Mouse (Mus musculus) small intestine, adult 2 months (tissue): ENCODE results near the gene Prkg1. TPM values are rescaled to one million over a fixed set of nuclear protein-coding genes. Genes with fewer than 3 reads are reported as not detected.

Experiments used
- H3K27ac ChIP-seq: fragments of 200-500 bp; 2 replicates; pipeline ENCODE4 v1.5.1; 2012; ENCODE audit warnings: low read depth, low read length, control low read depth, inconsistent platforms; ENCODE audit not compliant: insufficient read depth
- H3K27me3 ChIP-seq: fragments of 200-500 bp; 2 replicates; pipeline ENCODE4 v1.6.1; 2012; ENCODE audit warnings: mild to moderate bottlenecking, moderate library complexity, low read length, inconsistent platforms; ENCODE audit not compliant: control insufficient read depth, insufficient read depth
- H3K36me3 ChIP-seq: fragments of 200-500 bp; 2 replicates; pipeline ENCODE4 v1.6.1; 2012; ENCODE audit warnings: mild to moderate bottlenecking, low read length, control low read depth, inconsistent platforms; ENCODE audit not compliant: control insufficient read depth, insufficient read depth
- H3K4me1 ChIP-seq: fragments of 200-500 bp; 2 replicates; pipeline ENCODE4 v1.6.1; 2012; ENCODE audit warnings: low read length, inconsistent platforms, mixed read lengths; ENCODE audit not compliant: control insufficient read depth, insufficient read depth, insufficient read length
- H3K4me3 ChIP-seq: fragments of 200-500 bp; 2 replicates; pipeline ENCODE4 v1.5.1; 2012; ENCODE audit warnings: low read depth, mild to moderate bottlenecking, control low read depth, inconsistent platforms, low read length, moderate library complexity
- CTCF ChIP-seq: fragments of 200-500 bp; IDR thresholded peaks from 2 replicates; pipeline ENCODE4 v1.5.1; 2012; ENCODE audit warnings: low read depth, mild to moderate bottlenecking, control low read depth, inconsistent platforms, low read length, moderate library complexity, mixed read lengths; ENCODE audit not compliant: insufficient replicate concordance, insufficient read length; ENCODE audit errors: extremely low read depth
- POLR2A ChIP-seq: fragments of 200-500 bp; IDR thresholded peaks from 2 replicates; pipeline ENCODE4 v1.6.1; 2012; ENCODE audit warnings: low read depth, mild to moderate bottlenecking, control low read depth, inconsistent platforms, low read length, moderate library complexity
- WGBS: fragments of 180-500 bp; shearing (Covaris S2); methylation state at CpG from one replicate; pipeline ENCODE4 v1.1.7; 2018; 5-methylcytosine and 5-hydroxymethylcytosine counted together
- polyA plus RNA-seq: library from polyadenylated mRNA; depleted of rRNA; stranded (reverse); fragments of >200 nt; gene quantifications from 2 replicates; pipeline ENCODE4 v1.2.3, GENCODE M21; 2012

Gene Prkg1
- polyA plus RNA-seq, 1 experiment = 1.0 TPM

DNA sequence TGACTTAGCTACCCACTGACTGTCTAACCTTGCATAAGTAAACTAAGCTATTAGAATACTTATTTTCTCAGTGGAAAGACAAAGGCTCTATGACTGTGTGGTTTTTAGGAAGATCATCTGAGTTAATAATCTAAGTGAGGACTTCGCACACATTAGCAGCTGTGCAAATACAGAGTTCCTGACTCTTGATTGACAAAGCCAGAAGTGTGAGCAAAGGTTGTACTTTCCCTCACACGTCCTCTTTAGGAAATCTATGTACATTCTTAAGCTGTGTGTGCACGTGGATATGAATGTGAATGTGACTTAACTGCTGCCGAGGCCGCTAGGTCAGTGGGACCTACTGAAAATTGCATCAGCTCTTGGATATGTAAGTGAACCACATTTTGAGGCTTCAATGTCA, 738.0 kb downstream of the Prkg1 start:
- TF ChIP-seq POLR2A = no peak
- TF ChIP-seq CTCF = no peak
- H3K27me3 ChIP-seq = no peaks in the 10 kb centered on the region
- 35% methylated on average over 5 of the region's 5 CpGs for WGBS
- no peaks in the 10 kb centered on the region for H3K4me1 ChIP-seq
- H3K4me3 ChIP-seq = no peak overlapping the region
- no peaks in the 10 kb centered on the region for H3K36me3 ChIP-seq
- no peak overlapping the region for H3K27ac ChIP-seq

DNA sequence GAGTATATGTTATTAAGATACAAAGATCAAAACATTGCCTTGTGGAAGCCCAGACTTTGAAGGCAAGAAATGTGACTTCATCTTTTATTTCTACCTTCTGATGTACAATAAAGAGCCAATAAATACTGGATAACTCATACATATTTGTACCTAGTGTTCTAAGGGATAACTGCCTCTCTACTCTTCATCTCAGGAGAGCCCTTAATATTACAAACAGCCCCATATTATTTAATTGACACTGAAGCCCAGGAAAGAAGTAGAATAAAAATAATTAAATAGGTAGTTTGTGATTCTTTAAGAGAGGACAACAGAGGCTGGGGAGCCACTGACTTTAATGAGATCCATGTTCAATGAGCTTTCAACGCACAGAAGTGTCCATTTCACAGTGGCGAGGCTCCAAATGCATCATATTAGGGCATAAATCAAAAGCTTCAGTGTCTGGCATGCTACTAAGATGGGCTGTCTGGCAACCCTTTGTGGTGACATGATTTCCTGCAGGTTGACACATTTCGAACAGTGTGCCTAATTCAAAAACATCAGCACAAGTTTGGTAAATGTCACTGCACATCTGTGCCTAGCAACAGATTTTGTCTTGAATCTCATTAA, 753.2 kb downstream of the Prkg1 start:
- TF ChIP-seq POLR2A (no peak), CTCF (no peak)
- Histone ChIP-seq H3K27me3 (no peaks in the 10 kb centered on the region), H3K4me3 (no peak overlapping the region), H3K27ac (no peak overlapping the region), H3K36me3 (no peaks in the 10 kb centered on the region), H3K4me1 (no peaks in the 10 kb centered on the region)
- WGBS = 76% methylated on average over 3 of the region's 3 CpGs

DNA sequence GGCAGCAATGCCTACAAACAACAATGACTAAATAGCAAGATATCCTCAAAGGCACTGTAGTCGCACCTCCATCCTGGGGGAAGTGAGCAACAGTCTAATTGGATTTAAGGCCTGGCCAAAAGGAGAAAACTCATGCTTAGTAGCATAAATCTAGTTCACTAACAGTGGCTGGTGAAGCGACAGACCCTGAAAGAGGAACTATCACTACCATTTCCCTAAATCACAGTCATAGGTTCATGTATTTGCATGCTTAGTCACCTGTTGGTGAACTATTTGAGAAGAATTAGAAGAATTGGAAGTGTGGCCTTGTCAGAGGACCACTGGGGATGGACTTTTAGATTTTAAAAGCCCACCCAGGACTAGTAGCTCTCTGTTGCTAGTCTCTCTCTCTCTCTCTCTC, 766.3 kb downstream of the Prkg1 start:
- Histone ChIP-seq H3K4me1 (no peaks in the 10 kb centered on the region), H3K27ac (no peak overlapping the region), H3K36me3 (no peaks in the 10 kb centered on the region), H3K27me3 (no peaks in the 10 kb centered on the region), H3K4me3 (no peak overlapping the region)
- WGBS = 85% methylated on average over 2 of the region's 2 CpGs
- TF ChIP-seq POLR2A = no peak
- TF ChIP-seq CTCF = no peak

DNA sequence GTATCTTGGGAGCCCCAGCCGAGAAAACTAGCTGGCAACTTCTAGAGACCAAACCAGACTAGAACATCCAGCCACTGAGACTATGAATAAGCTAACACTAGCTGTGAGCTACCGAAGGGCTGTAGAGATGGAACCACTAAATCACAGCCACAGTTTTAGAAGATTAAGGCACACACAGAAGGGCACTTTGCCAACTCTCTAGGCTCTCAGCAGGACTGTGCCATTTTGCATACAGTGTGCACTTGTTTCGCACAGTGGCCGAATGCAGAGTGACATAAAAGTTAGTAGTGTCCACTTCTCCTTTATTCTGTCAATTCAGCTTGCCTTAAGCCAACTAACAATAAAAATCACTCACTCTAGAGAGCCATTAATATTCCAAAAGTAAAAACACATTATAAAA, 774.4 kb downstream of the Prkg1 start:
- Histone ChIP-seq H3K27me3 (no peaks in the 10 kb centered on the region), H3K27ac (no peak overlapping the region), H3K36me3 (no peaks in the 10 kb centered on the region), H3K4me1 (no peaks in the 10 kb centered on the region), H3K4me3 (no peak overlapping the region)
- 82% methylated on average over 4 of the region's 4 CpGs for WGBS
- no peak for TF ChIP-seq CTCF
- TF ChIP-seq POLR2A = no peak

DNA sequence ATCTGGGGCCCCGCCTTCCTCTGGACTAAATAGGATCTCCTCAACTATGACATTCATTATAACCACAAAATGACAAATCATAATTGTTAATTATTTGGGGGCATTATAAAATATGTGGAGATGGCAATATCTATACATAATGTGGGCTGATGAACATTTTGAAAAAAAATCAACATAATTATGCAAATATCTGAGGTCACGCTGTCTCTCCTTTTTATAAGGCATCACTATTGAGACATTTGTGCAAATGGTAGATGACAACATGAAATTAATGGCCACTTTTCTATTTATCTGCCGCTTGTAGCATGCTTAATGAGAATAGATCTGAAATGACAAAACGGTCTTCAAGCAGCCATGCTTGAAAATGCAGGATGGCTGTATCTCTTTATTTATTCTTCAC, 782.4 kb downstream of the Prkg1 start:
- Histone ChIP-seq H3K4me1 (no peaks in the 10 kb centered on the region), H3K27ac (no peak overlapping the region), H3K27me3 (no peaks in the 10 kb centered on the region), H3K36me3 (no peaks in the 10 kb centered on the region), H3K4me3 (no peak overlapping the region)
- TF ChIP-seq POLR2A (no peak), CTCF (no peak)
- WGBS = 89% methylated on average over 4 of the region's 4 CpGs

DNA sequence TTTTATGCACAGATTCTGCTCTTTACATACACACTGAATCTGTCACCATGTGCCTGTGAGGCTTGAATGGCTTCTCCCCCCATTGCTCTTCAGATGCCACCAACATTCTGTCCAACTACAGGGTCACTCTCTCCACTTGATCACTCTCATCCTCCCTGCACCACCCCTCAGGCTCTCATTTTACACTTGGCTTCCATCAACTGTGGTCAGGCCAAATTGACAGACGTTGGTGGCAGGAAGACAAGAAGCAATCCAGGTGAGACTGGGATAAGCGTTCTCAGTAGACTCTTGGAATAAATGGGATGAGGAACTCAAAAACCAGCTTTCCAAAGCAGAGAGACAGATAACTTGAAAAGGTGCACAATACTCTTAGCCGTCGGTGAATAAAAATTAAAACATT, 786.7 kb downstream of the Prkg1 start:
- H3K4me3 ChIP-seq = no peak overlapping the region
- H3K27me3 ChIP-seq = no peaks in the 10 kb centered on the region
- no peak overlapping the region for H3K27ac ChIP-seq
- H3K36me3 ChIP-seq = no peaks in the 10 kb centered on the region
- no peaks in the 10 kb centered on the region for H3K4me1 ChIP-seq
- no peak for TF ChIP-seq CTCF
- no peak for TF ChIP-seq POLR2A
- WGBS = 84% methylated on average over 4 of the region's 4 CpGs

DNA sequence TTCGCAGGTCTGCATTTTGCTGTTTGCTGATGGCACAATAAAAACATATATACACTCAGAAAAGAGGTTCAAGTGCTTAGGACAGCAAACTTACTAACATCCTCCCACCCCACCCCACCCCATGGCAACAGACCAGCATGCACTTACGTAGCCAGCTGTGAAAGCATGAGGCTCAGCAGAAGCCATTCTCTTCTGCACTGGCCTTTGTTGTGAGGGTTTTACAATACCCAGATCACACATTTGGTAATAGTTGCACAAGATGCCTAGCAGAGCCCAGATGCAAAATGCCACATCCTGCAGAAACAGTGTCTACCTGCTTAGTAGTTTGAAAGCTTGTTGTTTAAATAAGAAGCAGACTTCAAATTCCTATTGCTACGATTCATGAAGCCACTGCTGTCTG, 814.2 kb downstream of the Prkg1 start:
- H3K4me3 ChIP-seq = no peak overlapping the region
- H3K4me1 ChIP-seq = no peaks in the 10 kb centered on the region
- no peak overlapping the region for H3K27ac ChIP-seq
- TF ChIP-seq CTCF (no peak), POLR2A (no peak)
- H3K27me3 ChIP-seq = no peaks in the 10 kb centered on the region
- 58% methylated on average over 3 of the region's 3 CpGs for WGBS
- no peaks in the 10 kb centered on the region for H3K36me3 ChIP-seq

DNA sequence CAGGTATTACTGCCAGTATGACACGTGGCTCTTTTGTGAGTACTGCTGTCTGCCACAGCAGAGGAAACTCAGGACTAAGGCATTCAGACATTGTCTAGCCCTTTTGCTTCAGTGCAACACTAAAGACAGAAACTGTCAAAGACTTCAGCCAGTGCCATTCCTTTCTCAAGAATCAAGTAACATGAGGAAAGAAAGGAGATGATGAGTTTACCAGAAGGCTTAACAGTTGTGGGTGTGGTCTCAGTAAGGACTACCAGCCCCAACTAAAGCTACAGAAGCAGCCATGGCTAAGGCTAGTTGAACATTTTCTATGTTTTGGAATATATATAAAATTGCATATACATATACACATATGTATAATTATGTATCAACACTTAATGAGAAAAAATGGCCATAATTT, 816.6 kb downstream of the Prkg1 start:
- TF ChIP-seq POLR2A (no peak), CTCF (no peak)
- Histone ChIP-seq H3K36me3 (no peaks in the 10 kb centered on the region), H3K4me1 (no peaks in the 10 kb centered on the region), H3K4me3 (no peak overlapping the region), H3K27ac (no peak overlapping the region), H3K27me3 (no peaks in the 10 kb centered on the region)
- WGBS = 55% methylated on average over 1 of the region's 1 CpGs
